In the genomic region with DNA sequence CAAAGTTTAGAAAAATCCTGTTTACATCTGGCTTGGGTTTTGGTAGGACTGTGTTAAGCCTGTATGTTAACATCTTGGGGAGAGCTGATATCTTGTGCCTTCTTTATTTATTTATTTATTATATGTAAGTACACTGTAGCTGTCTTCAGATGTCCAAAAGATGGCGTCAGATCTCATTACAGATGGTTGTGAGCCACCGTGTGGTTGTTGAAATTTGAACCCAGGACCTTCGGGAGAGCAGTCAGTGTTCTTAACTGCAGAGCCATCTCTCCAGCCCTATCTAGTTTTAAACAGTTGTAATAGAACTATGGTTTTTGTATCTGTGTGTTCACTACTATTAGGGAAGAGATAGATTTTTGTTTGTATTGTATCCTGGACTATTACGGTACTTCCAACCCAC, we compare ENCODE assay signal across 32 mouse cellular contexts. TPM values are rescaled to one million over a fixed set of nuclear protein-coding genes. Genes with fewer than 3 reads are reported as not detected.
"Had no signal": no experiment of that assay in that cellular context is flagged by ENCODE, and none has a peak within 500 bp of the region (broad histone marks: within the 10 kb centered on the region; RNA-seq: fewer than 3 reads in every experiment).

No protein-coding gene starts in this region.

- H3K4me3 ChIP-seq: heart, embryonic 12.5 days; heart, embryonic 13.5 days; heart, embryonic 15.5 days; hindbrain, embryonic 10.5 days; hindbrain, embryonic 12.5 days; hindbrain, embryonic 13.5 days; hindbrain, embryonic 15.5 days; intestine, embryonic 15.5 days; kidney, embryonic 15.5 days; layer of hippocampus, adult 2 months; left cerebral cortex, adult 2 months had no signal

- H3K27ac ChIP-seq: heart, embryonic 15.5 days; hindbrain, postnatal 0 days; intestine, embryonic 15.5 days; kidney, embryonic 15.5 days; kidney, postnatal 0 days; layer of hippocampus, adult 2 months; left cerebral cortex, adult 2 months had no signal

- DNase-seq: heart, postnatal 10 days; heart, postnatal 14 days; heart, postnatal 36 days; heart, postnatal 4 days; kidney, adult 11 months; kidney, adult 18-20 months; kidney, adult 2 months; kidney, adult 8-10 months; kidney, adult 9 months; kidney, postnatal 10 days; kidney, postnatal 14 days; kidney, postnatal 25 days; kidney, postnatal 36 days; kidney, postnatal 4 days; layer of hippocampus, adult 9-11 months; layer of hippocampus, postnatal 36 days had no signal

RNA-seq across cellular contexts. Expression of gene Gm42417, which starts 10.0 kb away (rescaled TPM):
- total RNA-seq: hindbrain, postnatal 0 days; layer of hippocampus, adult 18-20 months; layer of hippocampus, adult 2 months; layer of hippocampus, postnatal 14 days; layer of hippocampus, postnatal 36 days; left cerebral cortex, adult 2 months; left cerebral cortex, adult 8-10 months had no signal
